Mouse (Mus musculus) hindbrain, embryonic 16.5 days (tissue): Measurements from ENCODE around the gene Rbm15b. TPM values are rescaled to one million over a fixed set of nuclear protein-coding genes. Genes with fewer than 3 reads are reported as not detected.

ENCODE experiments used
- ATAC-seq: fragments of 200-750 bp; cut with Nextera tagmentation; 2 replicates; pipeline ENCODE4 v1.8.0; 2017; ENCODE audit warnings: moderate TSS enrichment, moderate library complexity
- H3K27ac ChIP-seq: fragments of 300-500 bp; sonication (generic); 2 replicates; pipeline ENCODE4 v1.5.1; 2014; ENCODE audit warnings: low read depth, mild to moderate bottlenecking, control low read depth, low read length, moderate library complexity
- H3K27me3 ChIP-seq: fragments of 300-500 bp; sonication (generic); replicated peaks from 2 replicates; pipeline ENCODE4 v1.6.1; 2014; ENCODE audit warnings: low read length; ENCODE audit not compliant: control insufficient read depth, insufficient read depth
- H3K36me3 ChIP-seq: fragments of 300-500 bp; sonication (generic); 2 replicates; pipeline ENCODE4 v1.6.1; 2014; ENCODE audit warnings: mild to moderate bottlenecking, low read length, moderate library complexity, mixed read lengths; ENCODE audit not compliant: control insufficient read depth, insufficient read depth
- H3K4me1 ChIP-seq: fragments of 300-500 bp; sonication (generic); 2 replicates; pipeline ENCODE4 v1.6.1; 2014; ENCODE audit warnings: low read depth, low read length; ENCODE audit not compliant: control insufficient read depth, insufficient read depth
- H3K4me2 ChIP-seq: fragments of 300-500 bp; sonication (generic); 2 replicates; pipeline ENCODE4 v1.6.1; 2014; ENCODE audit warnings: mild to moderate bottlenecking, low read length, control low read depth, moderate library complexity
- H3K4me3 ChIP-seq: fragments of 300-500 bp; sonication (generic); 2 replicates; pipeline ENCODE4 v1.5.1; 2014; ENCODE audit warnings: mild to moderate bottlenecking, low read length, control low read depth, moderate library complexity
- H3K9ac ChIP-seq: fragments of 300-500 bp; sonication (generic); 2 replicates; pipeline ENCODE4 v1.6.1; 2014; ENCODE audit warnings: low read depth, mild to moderate bottlenecking, control low read depth, low read length, moderate library complexity
- H3K9me3 ChIP-seq: fragments of 300-500 bp; sonication (generic); 2 replicates; pipeline ENCODE4 v1.6.1; 2014; ENCODE audit warnings: mild to moderate bottlenecking, low read length, moderate library complexity; ENCODE audit not compliant: control insufficient read depth
- WGBS: fragments of 180-500 bp; shearing (Covaris S2); extraction: QIAGEN DNeasy Blood & Tissue Kit; methylation state at CpG from one replicate; pipeline ENCODE4 v1.1.7; 2014; 5-methylcytosine and 5-hydroxymethylcytosine counted together
- polyA plus RNA-seq: library from polyadenylated mRNA; unstranded; fragments of >200 nt; fragmentation: Nextera tagmentation; extraction: Ambion mirVana; gene quantifications from 2 replicates; pipeline ENCODE4 v1.2.1, GENCODE M21; 2015

The Rbm15b gene
- polyA plus RNA-seq, 1 experiment from 2014 or later = 7.9 TPM

GRCm38 (mm10) chr9:106903099-106903790, 16.0 kb upstream of the Rbm15b start:
- 80% methylated on average over 4 of the region's 4 CpGs for WGBS
- no peaks in the 10 kb centered on the region for H3K27me3 ChIP-seq
- H3K36me3 ChIP-seq = peaks cover 26% of the 10 kb centered on the region
- no peaks in the 10 kb centered on the region for H3K4me1 ChIP-seq
- H3K4me3 ChIP-seq = no peak overlapping the region
- no peak overlapping the region for H3K4me2 ChIP-seq
- H3K9me3 ChIP-seq = no peaks in the 10 kb centered on the region
- H3K27ac ChIP-seq = no peak overlapping the region
- ATAC-seq = peak; percentile 27; the same call in 1 of the 2 replicates
- H3K9ac ChIP-seq = no peak overlapping the region

- WGBS = 98% methylated on average over 7 of the region's 7 CpGs
- H3K4me2 ChIP-seq = no peak overlapping the region
- no peaks in the 10 kb centered on the region for H3K9me3 ChIP-seq
- no peak overlapping the region for H3K9ac ChIP-seq
- no peak overlapping the region for H3K4me3 ChIP-seq
- H3K27ac ChIP-seq = no peak overlapping the region
- no peak for ATAC-seq
- H3K36me3 ChIP-seq = peaks cover 30% of the 10 kb centered on the region
- H3K4me1 ChIP-seq = no peaks in the 10 kb centered on the region
- H3K27me3 ChIP-seq = no peaks in the 10 kb centered on the region
Observed at GRCm38 (mm10) chr9:106901596-106901995, 14.4 kb upstream of the Rbm15b start.

- Histone ChIP-seq H3K36me3 (peaks cover 27% of the 10 kb centered on the region), H3K27me3 (no peaks in the 10 kb centered on the region), H3K9me3 (no peaks in the 10 kb centered on the region), H3K4me2 (no peak overlapping the region), H3K4me1 (no peaks in the 10 kb centered on the region), H3K9ac (no peak overlapping the region), H3K27ac (no peak overlapping the region), H3K4me3 (no peak overlapping the region)
- ATAC-seq = no peak
- 82% methylated on average over 1 of the region's 1 CpGs for WGBS
Observed at GRCm38 (mm10) chr9:106898901-106899300, 11.7 kb upstream of the Rbm15b start.

- no peak for ATAC-seq
- 58% methylated on average over 3 of the region's 3 CpGs for WGBS
Observed at GRCm38 (mm10) chr9:106893327-106893726, 6.1 kb upstream of the Rbm15b start.

GRCm38 (mm10) chr9:106892552-106892875, 5.3 kb upstream of the Rbm15b start:
- WGBS = under 1% methylated on average over 9 of the region's 9 CpGs
- peaks cover 28% of the 10 kb centered on the region for H3K36me3 ChIP-seq
- no peak for ATAC-seq

More at GRCm38 (mm10) chr9:106893327-106893726, 6.1 kb upstream of the Rbm15b start:
- peak overlapping the region; percentile 3; the same call in 1 of the 2 replicates for H3K4me2 ChIP-seq
- H3K4me3 ChIP-seq = no peak overlapping the region
- no peak overlapping the region for H3K9ac ChIP-seq
- no peaks in the 10 kb centered on the region for H3K27me3 ChIP-seq
- no peak overlapping the region for H3K27ac ChIP-seq
- H3K9me3 ChIP-seq = no peaks in the 10 kb centered on the region
- peaks cover 23% of the 10 kb centered on the region for H3K36me3 ChIP-seq
- H3K4me1 ChIP-seq = peaks cover 16% of the 10 kb centered on the region

GRCm38 (mm10) chr9:106891829-106892551, 4.8 kb upstream of the Rbm15b start, which contains the start of gene Manf:
TSS of gene Manf (minus strand) at chr9:106891979.
- peaks cover 20% of the 10 kb centered on the region for H3K4me1 ChIP-seq

More at GRCm38 (mm10) chr9:106892552-106892875, 5.3 kb upstream of the Rbm15b start:
- peak overlapping the region; percentile 82 for H3K27ac ChIP-seq
- H3K4me2 ChIP-seq = peak overlapping the region; percentile 73
- H3K4me3 ChIP-seq = peak overlapping the region; percentile 69
- H3K27me3 ChIP-seq = no peaks in the 10 kb centered on the region
- H3K9me3 ChIP-seq = no peaks in the 10 kb centered on the region
- peaks cover 18% of the 10 kb centered on the region for H3K4me1 ChIP-seq
- H3K9ac ChIP-seq = peak overlapping the region; percentile 68

GRCm38 (mm10) chr9:106891341-106891741, 4.1 kb upstream of the Rbm15b start:
- WGBS = under 1% methylated on average over 17 of the region's 17 CpGs
- peak overlapping the region; percentile 77 for H3K4me2 ChIP-seq
- no peak for ATAC-seq
- H3K4me1 ChIP-seq = peaks cover 20% of the 10 kb centered on the region
- H3K9me3 ChIP-seq = no peaks in the 10 kb centered on the region
- no peaks in the 10 kb centered on the region for H3K27me3 ChIP-seq
- peak overlapping the region; percentile 69 for H3K4me3 ChIP-seq
- H3K36me3 ChIP-seq = peaks cover 20% of the 10 kb centered on the region
- H3K27ac ChIP-seq = peak overlapping the region; percentile 85
- peak overlapping the region; percentile 83 for H3K9ac ChIP-seq

More at GRCm38 (mm10) chr9:106891829-106892551, 4.8 kb upstream of the Rbm15b start, which contains the start of gene Manf:
- no peaks in the 10 kb centered on the region for H3K9me3 ChIP-seq
- H3K9ac ChIP-seq = peak within 1 kb of the TSS; percentile 83
- WGBS = under 1% methylated on average over 59 of the region's 59 CpGs
- H3K27me3 ChIP-seq = no peaks in the 10 kb centered on the region
- H3K27ac ChIP-seq = peak within 1 kb of the TSS; percentile 85
- H3K4me2 ChIP-seq = peak within 1 kb of the TSS; percentile 77
- H3K4me3 ChIP-seq = peak within 1 kb of the TSS; percentile 69
- ATAC-seq = peak; percentile 99
- H3K36me3 ChIP-seq = peaks cover 27% of the 10 kb centered on the region

GRCm38 (mm10) chr9:106890496-106891240, 3.4 kb upstream of the Rbm15b start:
- no peak for ATAC-seq
- WGBS = 71% methylated on average over 8 of the region's 8 CpGs
- Histone ChIP-seq H3K27ac (no peak overlapping the region), H3K4me3 (peak overlapping the region; percentile 69), H3K9me3 (no peaks in the 10 kb centered on the region), H3K4me1 (peaks cover 23% of the 10 kb centered on the region), H3K27me3 (no peaks in the 10 kb centered on the region), H3K9ac (peak overlapping the region; percentile 83; the same call in 1 of the 2 replicates), H3K36me3 (peaks cover 19% of the 10 kb centered on the region), H3K4me2 (peak overlapping the region; percentile 77)
